Mouse (Mus musculus): ENCODE data around the gene Abhd16b. TPM values are rescaled to one million over a fixed set of nuclear protein-coding genes. Genes with fewer than 3 reads are reported as not detected.

Gene Abhd16b
- total and polyA plus RNA-seq, 2 experiments from 2014 or later = 0.08 TPM; not detected in 1

DNA sequence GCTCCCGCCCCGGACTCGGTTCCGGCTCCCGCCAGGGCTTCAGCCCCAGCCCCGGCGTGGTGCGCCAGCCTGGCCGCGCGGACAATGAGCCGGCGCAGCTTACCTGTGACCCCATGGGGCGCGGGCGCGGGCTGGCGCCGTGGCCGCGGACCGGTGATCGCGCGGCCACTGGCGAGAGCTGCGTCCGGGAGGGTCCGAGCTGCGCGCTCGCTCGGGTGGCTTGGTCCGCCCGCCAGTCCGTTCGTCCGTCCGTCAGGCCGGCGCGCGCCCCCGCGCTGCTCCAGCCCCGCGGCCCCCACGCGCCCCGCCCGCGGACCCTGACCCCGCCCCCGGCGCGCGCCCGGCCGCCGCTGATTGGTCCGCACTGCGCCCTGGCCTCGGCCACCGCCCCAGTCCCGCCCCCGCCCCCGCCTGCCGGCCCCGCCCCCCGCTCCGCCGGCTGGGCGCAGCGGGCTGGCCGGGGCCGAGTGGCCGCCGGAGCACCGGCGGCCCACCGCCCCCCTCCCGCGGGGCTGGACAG is 33.8 kb upstream of the Abhd16b start, which contains the start of gene Zbtb46:
TSS of gene Zbtb46 (minus strand) at position 274 of the 520 bp plus-strand sequence.
- Histone ChIP-seq H3K4me3 (ENCODE audit: low read length) (peak within 1 kb of the TSS; percentile 95), H3K4me2 (ENCODE audit: low read depth, low read length) (peak within 1 kb of the TSS; percentile 97), H3K4me1 (ENCODE audit: insufficient read depth, low read length) (0 out of 2 replicates have a peak, but pooled peaks cover 14% of the 10 kb centered on the region), H3K27me3 (ENCODE audit: insufficient read depth, low read length) (no peaks in the 10 kb centered on the region), H3K9ac (replicated peaks; ENCODE audit: low read length) (peak within 1 kb of the TSS; percentile 91), H3K27ac (peak within 1 kb of the TSS; percentile 77), H3K36me3 (ENCODE audit: insufficient read depth, low read length) (no peaks in the 10 kb centered on the region), H3K9me3 (ENCODE audit: low read length) (no peaks in the 10 kb centered on the region)
- peak; percentile 84 for ATAC-seq
- WGBS = under 1% methylated on average over 26 of the region's 83 CpGs
- TF ChIP-seq CTCF (IDR thresholded peaks at IDR 0.05; ENCODE audit: low read depth) = no peak
- peak; percentile 92 for DNase-seq (ENCODE audit: low spot score)

DNA sequence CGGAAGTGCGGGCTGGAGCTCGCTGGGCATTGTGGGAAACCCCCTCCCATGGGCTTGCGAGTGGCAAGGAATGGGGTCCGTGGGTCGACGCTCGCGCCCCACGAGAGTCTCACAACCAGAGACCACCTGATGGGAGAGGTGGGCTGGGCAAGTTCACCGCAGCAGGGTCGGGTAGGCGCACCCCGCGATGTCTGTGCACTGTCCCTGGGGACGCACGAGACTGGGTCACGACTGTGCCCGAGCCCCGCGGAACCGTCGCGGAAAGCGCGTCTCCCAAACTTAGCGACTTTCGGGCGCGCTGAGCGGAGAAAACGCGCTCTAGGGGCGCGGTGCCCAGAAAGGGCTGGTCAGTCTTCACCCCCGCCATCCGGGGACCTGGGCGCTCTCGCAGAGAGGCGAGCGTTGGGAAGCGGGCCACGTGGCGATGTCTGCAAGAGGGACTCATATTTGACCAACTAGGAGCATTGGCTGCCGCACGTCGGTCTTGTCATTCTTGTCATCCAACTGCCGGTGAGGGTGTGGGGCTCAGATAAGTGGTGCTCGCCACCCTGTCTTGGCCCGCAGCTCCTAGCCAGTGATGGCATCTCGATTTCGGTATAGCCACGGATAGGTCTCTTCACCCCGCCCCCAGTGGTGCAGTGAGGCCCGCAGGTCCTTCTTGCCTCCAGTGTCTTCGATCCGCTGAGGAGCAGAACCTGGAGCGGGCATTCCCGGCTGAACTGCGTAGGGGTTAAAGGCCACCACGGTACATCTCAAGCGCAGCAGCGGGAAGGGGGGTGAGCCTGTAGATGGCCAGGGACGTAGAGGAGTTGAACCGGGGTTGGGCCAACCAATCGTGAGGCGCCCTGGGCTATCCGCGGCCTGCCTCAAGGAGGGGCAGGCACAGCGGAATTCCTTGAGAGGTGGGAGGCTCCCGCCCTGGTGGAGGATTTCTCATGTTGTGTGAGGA is 33.1 kb upstream of the Abhd16b start:
- Histone ChIP-seq H3K9me3 (ENCODE audit: low read length) (no peaks in the 10 kb centered on the region), H3K9ac (replicated peaks; ENCODE audit: low read length) (peak overlapping the region; percentile 91), H3K27ac (peak overlapping the region; percentile 77; the same call in 1 of the 2 replicates), H3K36me3 (ENCODE audit: insufficient read depth, low read length) (no peaks in the 10 kb centered on the region), H3K4me3 (ENCODE audit: low read length) (peak overlapping the region; percentile 95), H3K4me1 (ENCODE audit: insufficient read depth, low read length) (0 out of 2 replicates have a peak, but pooled peaks cover 14% of the 10 kb centered on the region), H3K27me3 (ENCODE audit: insufficient read depth, low read length) (no peaks in the 10 kb centered on the region), H3K4me2 (ENCODE audit: low read depth, low read length) (peak overlapping the region; percentile 97)
- ATAC-seq = peak; percentile 36
- peak; percentile 63 for DNase-seq (ENCODE audit: low spot score)
- WGBS = under 1% methylated on average over 68 of the region's 71 CpGs
- TF ChIP-seq CTCF (IDR thresholded peaks at IDR 0.05; ENCODE audit: low read depth) = no peak

DNA sequence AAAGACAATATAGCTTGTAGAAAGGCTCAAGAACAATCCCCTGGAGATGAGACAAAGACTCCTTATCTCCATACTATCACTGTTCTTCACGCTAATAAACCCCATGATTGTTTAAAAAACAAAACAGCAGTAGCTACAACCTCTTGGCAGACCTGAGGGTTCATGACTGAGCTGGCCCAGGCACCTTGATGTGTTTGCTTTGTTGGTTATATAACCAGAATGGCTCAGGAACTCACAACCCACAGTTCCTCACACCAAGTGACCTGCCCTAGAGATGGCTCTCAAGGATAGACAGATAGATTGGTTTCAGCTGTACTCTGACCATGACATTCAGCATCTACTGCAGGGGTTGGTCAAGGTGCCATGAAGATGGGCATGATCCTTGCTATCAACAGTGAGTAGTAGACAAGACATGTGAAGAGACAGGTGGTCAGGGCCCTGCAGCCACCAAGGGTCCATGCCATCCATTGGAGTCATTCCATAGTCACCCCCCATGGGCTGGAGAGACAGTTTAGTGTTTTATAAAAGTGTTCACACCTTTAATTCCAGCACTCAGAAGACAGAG is 31.4 kb upstream of the Abhd16b start:
- Histone ChIP-seq H3K27me3 (ENCODE audit: insufficient read depth, low read length) (no peaks in the 10 kb centered on the region), H3K4me2 (ENCODE audit: low read depth, low read length) (no peak overlapping the region), H3K27ac (no peak overlapping the region), H3K4me1 (ENCODE audit: insufficient read depth, low read length) (0 out of 2 replicates have a peak, but pooled peaks cover 14% of the 10 kb centered on the region), H3K9ac (replicated peaks; ENCODE audit: low read length) (no peak overlapping the region), H3K9me3 (ENCODE audit: low read length) (no peaks in the 10 kb centered on the region), H3K4me3 (ENCODE audit: low read length) (no peak overlapping the region), H3K36me3 (ENCODE audit: insufficient read depth, low read length) (no peaks in the 10 kb centered on the region)
- ATAC-seq (no peak), DNase-seq (ENCODE audit: low spot score) (no peak)
- TF ChIP-seq CTCF (IDR thresholded peaks at IDR 0.05; ENCODE audit: low read depth) = no peak
- 88% methylated on average over 1 of the region's 1 CpGs for WGBS

GRCm38 (mm10) chr2:181462604-181463003 is 30.4 kb upstream of the Abhd16b start:
- Histone ChIP-seq H3K36me3 (ENCODE audit: insufficient read depth, low read length) (no peaks in the 10 kb centered on the region), H3K4me3 (ENCODE audit: low read length) (no peak overlapping the region), H3K27ac (peak overlapping the region; percentile 69; the same call in 1 of the 2 replicates), H3K4me1 (ENCODE audit: insufficient read depth, low read length) (0 out of 2 replicates have a peak, but pooled peaks cover 11% of the 10 kb centered on the region), H3K4me2 (ENCODE audit: low read depth, low read length) (peak overlapping the region; percentile 23; the same call in 1 of the 2 replicates), H3K9ac (replicated peaks; ENCODE audit: low read length) (no peak overlapping the region), H3K9me3 (ENCODE audit: low read length) (no peaks in the 10 kb centered on the region), H3K27me3 (ENCODE audit: insufficient read depth, low read length) (no peaks in the 10 kb centered on the region)
- 57% methylated on average over 1 of the region's 1 CpGs for WGBS
- no peak for DNase-seq (ENCODE audit: low spot score)
- ATAC-seq = no peak
- TF ChIP-seq CTCF (IDR thresholded peaks at IDR 0.05; ENCODE audit: low read depth) = no peak

DNA sequence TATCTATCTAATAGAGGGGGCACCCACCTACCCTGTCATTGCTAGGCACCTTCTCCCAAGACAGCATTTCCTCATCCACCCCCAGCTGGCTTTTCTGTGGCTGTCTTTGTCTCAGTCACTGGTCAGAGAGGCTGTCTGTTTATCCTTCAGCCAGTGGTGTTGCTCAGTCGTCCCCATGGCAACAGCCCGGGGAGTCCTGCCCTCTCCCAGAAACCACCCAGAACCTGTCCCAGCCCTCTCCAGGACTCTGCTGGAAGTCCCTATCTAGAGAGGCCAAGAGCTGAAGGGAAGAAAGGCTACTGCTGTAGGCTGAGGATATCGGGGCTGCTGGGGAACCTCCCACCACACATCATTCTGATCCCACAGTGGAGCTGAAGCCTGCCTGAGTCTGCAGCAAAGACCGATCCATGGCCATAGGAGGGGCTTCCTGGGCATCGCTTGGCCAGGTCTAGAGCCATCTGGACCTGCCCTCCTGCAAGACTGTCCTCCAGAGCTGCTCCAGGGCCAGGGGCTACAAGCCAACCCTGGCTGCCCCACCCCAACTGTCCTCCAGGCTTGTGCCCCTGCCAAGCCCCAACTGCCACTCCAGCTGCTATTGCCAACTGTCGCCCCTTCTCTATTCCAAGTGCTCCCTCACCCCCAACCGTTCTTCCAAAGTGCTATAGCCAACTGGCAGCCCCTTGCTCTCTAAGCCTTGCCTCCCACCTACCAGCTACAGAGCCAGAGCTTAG is 29.8 kb upstream of the Abhd16b start:
- Histone ChIP-seq H3K27me3 (ENCODE audit: insufficient read depth, low read length) (no peaks in the 10 kb centered on the region), H3K36me3 (ENCODE audit: insufficient read depth, low read length) (no peaks in the 10 kb centered on the region), H3K4me3 (ENCODE audit: low read length) (no peak overlapping the region), H3K9ac (replicated peaks; ENCODE audit: low read length) (no peak overlapping the region), H3K9me3 (ENCODE audit: low read length) (no peaks in the 10 kb centered on the region), H3K4me1 (ENCODE audit: insufficient read depth, low read length) (0 out of 2 replicates have a peak, but pooled peaks cover 11% of the 10 kb centered on the region), H3K4me2 (ENCODE audit: low read depth, low read length) (peak overlapping the region; percentile 23), H3K27ac (peak overlapping the region; percentile 69)
- 26% methylated on average over 7 of the region's 7 CpGs for WGBS
- DNase-seq (ENCODE audit: low spot score) = peak; percentile 80
- TF ChIP-seq CTCF (IDR thresholded peaks at IDR 0.05; ENCODE audit: low read depth) = no peak
- ATAC-seq = peak; percentile 83

DNA sequence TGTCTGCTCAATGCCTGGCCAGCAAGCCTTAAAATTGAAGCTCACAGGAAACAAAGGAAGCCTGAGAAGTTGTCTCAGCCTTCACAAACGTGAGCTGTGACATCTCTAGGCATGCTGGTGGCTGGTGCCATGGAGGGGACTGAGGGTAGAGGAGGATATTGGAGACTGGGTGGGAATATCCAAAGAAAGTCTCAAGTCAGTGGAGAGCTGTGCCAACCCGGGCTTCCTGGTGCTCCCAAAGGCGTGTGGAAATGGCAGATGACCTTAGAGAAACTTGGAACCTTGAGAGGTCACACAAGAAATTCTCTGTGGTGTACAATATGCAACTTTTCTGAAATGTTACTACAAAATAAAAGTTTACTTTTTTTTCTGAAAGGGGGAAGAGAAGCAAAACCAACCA is 27.6 kb upstream of the Abhd16b start:
- no peaks in the 10 kb centered on the region for H3K9me3 ChIP-seq (ENCODE audit: low read length)
- H3K27ac ChIP-seq = no peak overlapping the region
- DNase-seq (ENCODE audit: low spot score) = no peak
- 54% methylated on average over 3 of the region's 3 CpGs for WGBS
- no peaks in the 10 kb centered on the region for H3K27me3 ChIP-seq (ENCODE audit: insufficient read depth, low read length)
- H3K36me3 ChIP-seq (ENCODE audit: insufficient read depth, low read length) = no peaks in the 10 kb centered on the region
- H3K4me3 ChIP-seq (ENCODE audit: low read length) = no peak overlapping the region
- TF ChIP-seq CTCF (IDR thresholded peaks at IDR 0.05; ENCODE audit: low read depth) = no peak
- no peak overlapping the region for H3K9ac ChIP-seq (replicated peaks; ENCODE audit: low read length)
- 0 out of 2 replicates have a peak, but pooled peaks cover 5% of the 10 kb centered on the region for H3K4me1 ChIP-seq (ENCODE audit: insufficient read depth, low read length)
- no peak for ATAC-seq
- H3K4me2 ChIP-seq (ENCODE audit: low read depth, low read length) = no peak overlapping the region

Measured in hindbrain, postnatal 0 days (tissue).